Mouse (Mus musculus) heart, embryonic 11.5 days (tissue): ENCODE results near the gene Tpm1. TPM values are rescaled to one million over a fixed set of nuclear protein-coding genes. Genes with fewer than 3 reads are reported as not detected.
A peak's percentile ranks its signal among the peaks of the same experiment; 100 is the strongest.

Experiments
- ATAC-seq: fragments of 200-750 bp; cut with Nextera tagmentation; replicated peaks from 2 replicates; pipeline ENCODE4 v1.8.0; 2017; ENCODE audit warnings: moderate library complexity; ENCODE audit not compliant: insufficient number of reproducible peaks, low FRiP score, low TSS enrichment
- H3K27ac ChIP-seq: fragments of 300-500 bp; sonication (generic); 2 replicates; pipeline ENCODE4 v1.5.1; 2014; ENCODE audit warnings: mild to moderate bottlenecking, low read depth, low read length
- H3K27me3 ChIP-seq: fragments of 300-500 bp; sonication (generic); 2 replicates; pipeline ENCODE4 v1.6.1; 2014; ENCODE audit warnings: mild to moderate bottlenecking, low read length, mixed read lengths; ENCODE audit not compliant: control insufficient read depth, insufficient read depth
- H3K36me3 ChIP-seq: fragments of 300-500 bp; sonication (generic); 2 replicates; pipeline ENCODE4 v1.6.1; 2014; ENCODE audit warnings: mild to moderate bottlenecking, low read length, moderate library complexity, mixed read lengths; ENCODE audit not compliant: control insufficient read depth, insufficient read depth
- H3K4me1 ChIP-seq: fragments of 300-500 bp; sonication (generic); 2 replicates; pipeline ENCODE4 v1.6.1; 2014; ENCODE audit warnings: low read length; ENCODE audit not compliant: control insufficient read depth, insufficient read depth
- H3K4me2 ChIP-seq: fragments of 300-500 bp; sonication (generic); 2 replicates; pipeline ENCODE4 v1.6.1; 2014; ENCODE audit warnings: mild to moderate bottlenecking, moderate library complexity
- H3K4me3 ChIP-seq: fragments of 300-500 bp; sonication (generic); 2 replicates; pipeline ENCODE4 v1.5.1; 2014; ENCODE audit warnings: low read depth, low read length
- H3K9ac ChIP-seq: fragments of 300-500 bp; sonication (generic); 2 replicates; pipeline ENCODE4 v1.6.1; 2014; ENCODE audit warnings: mild to moderate bottlenecking, low read depth, low read length, moderate library complexity
- H3K9me3 ChIP-seq: fragments of 300-500 bp; sonication (generic); replicated peaks from 2 replicates; pipeline ENCODE4 v1.6.1; 2016; ENCODE audit warnings: low read length; ENCODE audit not compliant: control insufficient read depth
- WGBS: fragments of 180-500 bp; shearing (Covaris S2); extraction: QIAGEN DNeasy Blood & Tissue Kit; methylation state at CpG from one replicate; pipeline ENCODE4 v1.1.7; 2014; ENCODE audit not compliant: insufficient replicate concordance; 5-methylcytosine and 5-hydroxymethylcytosine counted together
- polyA plus RNA-seq: library from polyadenylated mRNA; unstranded; fragments of >200 nt; fragmentation: Nextera tagmentation; extraction: Ambion mirVana; gene quantifications from 2 replicates; pipeline ENCODE4 v1.2.1, GENCODE M21; 2014

The Tpm1 gene
- polyA plus RNA-seq, 1 experiment from 2014 or later = 5,093 TPM

DNA sequence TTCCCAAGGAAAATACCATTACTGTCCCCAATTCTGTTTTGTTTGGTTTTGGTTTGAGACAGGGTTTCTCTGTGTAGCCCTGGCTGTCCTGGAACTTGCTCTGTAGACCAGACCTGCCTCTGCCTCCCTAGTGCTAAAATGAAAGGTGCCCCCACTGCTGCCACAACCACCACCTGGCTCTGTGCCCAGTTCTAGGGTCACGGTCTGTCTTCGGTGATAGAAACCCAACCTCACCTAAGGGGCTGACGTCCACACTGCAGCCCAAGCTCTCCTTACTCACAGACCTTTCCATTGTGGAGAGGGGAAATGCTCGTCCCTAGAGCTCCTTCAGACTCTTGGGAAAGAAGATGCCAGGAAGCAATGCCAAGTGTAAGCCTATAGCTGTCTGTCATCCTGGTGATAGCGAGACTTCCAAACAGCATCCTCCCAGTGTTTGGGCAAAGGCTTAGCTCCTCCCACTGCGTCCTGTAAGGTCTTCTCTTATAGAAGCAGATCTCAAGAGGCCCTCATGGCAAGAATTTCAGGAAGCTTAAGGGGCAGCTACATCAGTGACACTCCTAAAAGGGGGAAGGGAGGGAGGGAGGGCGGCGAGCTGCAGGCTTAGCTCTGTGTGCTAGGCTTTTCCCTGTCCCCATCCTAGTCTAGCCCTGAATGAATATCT lies 57.3 kb downstream of the Tpm1 start:
- Histone ChIP-seq H3K4me1 (peaks cover 21% of the 10 kb centered on the region), H3K9ac (no peak overlapping the region), H3K27me3 (no peaks in the 10 kb centered on the region), H3K4me2 (peak overlapping the region; percentile 23), H3K36me3 (no peaks in the 10 kb centered on the region), H3K9me3 (no peaks in the 10 kb centered on the region), H3K4me3 (no peak overlapping the region), H3K27ac (no peak overlapping the region)
- WGBS = 38% methylated on average over 8 of the region's 8 CpGs
- 0 out of 2 replicates have a peak, but pooled peaks have one; percentile 49 for ATAC-seq

DNA sequence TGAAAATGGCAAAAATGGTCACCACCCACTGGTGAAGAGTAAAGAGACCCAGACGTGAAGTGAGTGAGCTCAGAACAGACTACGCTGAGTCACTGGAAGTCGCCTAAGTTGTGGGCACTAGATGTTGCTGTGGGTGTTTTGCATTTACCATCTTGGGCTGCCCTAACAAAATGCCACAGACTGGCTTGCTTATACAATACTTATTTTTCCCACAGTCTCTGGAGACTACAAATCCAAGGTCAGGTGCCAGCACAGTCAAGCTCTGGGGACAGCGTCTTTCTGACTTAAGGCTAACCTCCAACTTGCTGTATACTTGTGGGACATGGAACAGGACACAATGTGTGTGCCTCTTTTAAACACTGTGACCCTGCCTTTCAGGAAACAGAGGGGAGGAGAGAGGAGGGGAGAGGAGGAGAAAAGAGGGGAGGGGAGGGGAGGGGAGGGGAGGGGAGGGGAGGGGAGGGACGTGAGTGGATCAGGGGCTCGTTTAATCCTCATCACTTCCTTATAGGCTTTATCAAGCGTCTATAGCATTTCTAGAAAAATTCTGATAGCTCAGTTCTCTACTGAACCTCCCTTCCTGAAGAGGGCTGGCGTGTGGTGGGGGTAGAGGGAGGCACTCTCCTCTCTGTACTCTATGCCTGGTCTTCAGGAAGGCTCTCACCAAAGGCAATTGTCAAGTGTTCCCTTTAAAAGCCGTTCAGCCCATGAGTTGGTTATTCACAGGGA lies 58.0 kb downstream of the Tpm1 start:
- Histone ChIP-seq H3K9me3 (no peaks in the 10 kb centered on the region), H3K9ac (no peak overlapping the region), H3K36me3 (no peaks in the 10 kb centered on the region), H3K4me3 (no peak overlapping the region), H3K4me1 (peaks cover 21% of the 10 kb centered on the region), H3K4me2 (no peak overlapping the region; the same call in 1 of the 2 replicates), H3K27ac (no peak overlapping the region), H3K27me3 (no peaks in the 10 kb centered on the region)
- WGBS = 59% methylated on average over 9 of the region's 9 CpGs
- no peak; the same call in 1 of the 2 replicates for ATAC-seq

DNA sequence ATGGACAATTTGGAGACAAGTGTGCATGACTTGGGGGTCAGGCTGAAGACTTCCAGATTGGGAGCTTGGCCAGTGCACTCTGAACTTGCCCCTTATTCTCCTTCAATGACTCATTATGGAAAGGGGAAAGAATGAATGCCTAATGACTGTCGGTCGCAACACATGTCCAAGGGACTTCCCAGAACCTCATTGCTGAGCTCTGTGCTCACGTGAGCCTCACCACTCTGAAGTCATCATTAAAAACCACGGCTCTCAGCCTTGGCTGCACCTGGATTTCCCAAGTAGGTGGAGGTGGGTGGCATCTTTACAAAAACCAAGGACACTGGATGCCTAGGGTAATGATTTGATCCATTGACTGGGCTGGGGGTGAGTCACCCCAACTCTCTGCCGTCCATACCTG lies 59.2 kb downstream of the Tpm1 start:
- no peak overlapping the region for H3K27ac ChIP-seq
- peaks cover 21% of the 10 kb centered on the region for H3K4me1 ChIP-seq

DNA sequence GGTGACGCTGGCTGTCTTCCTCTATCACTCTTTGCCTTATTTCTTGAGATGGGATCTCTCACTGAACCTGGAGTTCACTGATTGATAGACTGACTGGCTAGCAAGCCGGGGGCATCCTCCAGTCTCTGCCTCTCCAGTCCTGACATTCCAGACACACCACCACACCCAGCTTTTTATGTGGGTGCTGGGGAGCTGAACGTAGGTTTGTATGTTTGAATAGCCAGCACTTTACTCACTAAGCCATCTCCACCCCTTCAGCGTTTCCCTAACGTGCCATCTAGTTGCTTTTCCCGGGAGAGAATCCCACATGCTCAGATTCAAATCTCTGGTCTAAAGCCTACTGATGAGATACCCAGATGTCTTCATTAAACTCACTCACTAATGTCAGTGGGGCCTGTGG lies 59.6 kb downstream of the Tpm1 start:
- ATAC-seq = no peak
- Histone ChIP-seq H3K4me2 (no peak overlapping the region), H3K36me3 (no peaks in the 10 kb centered on the region), H3K27me3 (no peaks in the 10 kb centered on the region), H3K4me3 (no peak overlapping the region), H3K27ac (no peak overlapping the region), H3K9ac (no peak overlapping the region), H3K4me1 (peaks cover 21% of the 10 kb centered on the region), H3K9me3 (no peaks in the 10 kb centered on the region)
- 71% methylated on average over 6 of the region's 6 CpGs for WGBS

More for the DNA sequence above, 59.2 kb downstream of the Tpm1 start:
- Histone ChIP-seq H3K9ac (no peak overlapping the region), H3K4me2 (no peak overlapping the region), H3K9me3 (no peaks in the 10 kb centered on the region), H3K27me3 (no peaks in the 10 kb centered on the region), H3K4me3 (no peak overlapping the region), H3K36me3 (no peaks in the 10 kb centered on the region)
- WGBS = 82% methylated on average over 5 of the region's 5 CpGs
- no peak for ATAC-seq

DNA sequence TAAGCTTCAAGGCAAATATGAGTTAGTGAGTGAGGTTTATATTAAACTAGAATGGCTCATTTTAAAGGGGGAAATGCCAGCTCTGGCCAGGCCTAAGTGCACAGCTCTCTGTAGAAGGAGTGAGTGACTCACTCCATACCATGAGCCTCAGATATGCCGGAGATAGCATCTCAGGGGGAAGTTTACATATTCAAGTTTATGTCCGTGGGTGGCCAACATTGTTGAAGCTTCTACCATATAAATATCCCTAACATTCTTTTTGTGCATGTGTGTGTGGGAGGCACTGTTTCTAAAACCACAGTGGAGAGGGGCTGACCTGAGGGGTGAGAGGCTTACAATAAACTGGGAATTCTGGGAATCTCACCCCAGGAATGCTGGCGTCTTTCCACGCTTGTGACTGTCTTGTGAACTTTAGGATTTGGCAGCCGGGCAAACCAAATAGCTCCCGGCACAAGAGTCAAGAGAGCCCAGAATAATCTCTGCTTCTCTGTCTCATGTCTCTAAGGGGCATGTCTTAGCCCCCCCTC lies 60.3 kb downstream of the Tpm1 start:
- H3K4me2 ChIP-seq = no peak overlapping the region
- no peak for ATAC-seq
- no peak overlapping the region for H3K9ac ChIP-seq
- H3K27me3 ChIP-seq = no peaks in the 10 kb centered on the region
- peaks cover 21% of the 10 kb centered on the region for H3K4me1 ChIP-seq
- H3K4me3 ChIP-seq = no peak overlapping the region
- WGBS = 22% methylated on average over 6 of the region's 6 CpGs
- H3K27ac ChIP-seq = peak overlapping the region; percentile 46; the same call in 1 of the 2 replicates
- no peaks in the 10 kb centered on the region for H3K9me3 ChIP-seq
- no peaks in the 10 kb centered on the region for H3K36me3 ChIP-seq

DNA sequence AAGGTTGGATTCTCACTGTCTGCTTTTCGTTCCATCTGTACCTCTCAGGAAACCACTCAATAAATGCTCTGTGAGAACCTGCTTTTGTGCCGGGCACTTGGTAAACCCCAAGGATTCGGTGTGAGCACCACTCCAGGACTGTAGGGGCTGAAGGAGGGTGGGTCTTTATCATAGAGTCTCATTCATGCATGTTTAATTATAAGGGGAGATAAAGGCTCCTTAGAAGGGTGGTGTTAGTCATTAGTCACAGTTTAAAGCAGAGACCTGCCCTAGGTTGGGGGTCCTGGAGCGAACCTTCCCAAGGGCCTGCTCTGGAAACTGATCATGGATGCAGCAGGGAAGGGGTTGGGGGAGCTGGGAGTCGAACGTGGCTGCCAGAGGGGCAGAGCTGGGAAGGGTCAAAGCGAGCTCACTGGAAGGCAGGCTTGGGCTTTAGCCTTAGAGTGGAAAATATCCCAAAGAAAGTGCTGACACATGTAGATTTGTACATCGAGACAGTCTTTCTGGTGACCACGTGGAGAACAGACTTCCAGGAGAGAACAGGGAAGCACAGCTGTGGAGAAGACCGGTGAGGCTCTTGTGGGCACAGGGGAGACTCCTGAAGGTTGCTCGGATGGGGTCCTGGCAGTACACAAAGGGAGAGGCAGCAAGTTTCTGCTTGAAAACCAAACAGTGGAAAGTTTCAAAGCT lies 60.9 kb downstream of the Tpm1 start:
- ATAC-seq = no peak
- Histone ChIP-seq H3K4me3 (no peak overlapping the region), H3K4me1 (peaks cover 21% of the 10 kb centered on the region), H3K9me3 (no peaks in the 10 kb centered on the region), H3K36me3 (no peaks in the 10 kb centered on the region), H3K4me2 (no peak overlapping the region), H3K27me3 (no peaks in the 10 kb centered on the region), H3K27ac (peak overlapping the region; percentile 35; the same call in 1 of the 2 replicates), H3K9ac (no peak overlapping the region)
- WGBS = 55% methylated on average over 11 of the region's 11 CpGs

DNA sequence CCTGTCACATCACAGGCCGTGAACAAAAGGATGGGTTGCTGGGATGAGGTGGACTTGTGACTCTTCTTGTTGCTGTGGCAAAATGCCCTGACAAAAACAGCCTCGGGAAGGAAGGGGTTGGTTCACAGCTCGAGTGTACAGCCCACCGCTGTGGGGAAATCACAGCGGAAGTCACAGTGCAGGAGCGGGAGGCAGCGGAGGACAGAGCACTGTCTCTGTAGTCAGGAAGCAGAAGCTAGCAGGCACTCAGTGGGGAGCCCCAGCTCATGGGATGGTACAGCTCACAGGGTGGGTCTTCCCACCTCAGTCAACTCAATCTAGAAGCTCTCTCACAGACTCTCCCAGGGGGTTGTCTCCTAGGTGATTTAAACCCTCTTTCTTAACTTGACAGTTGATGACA lies 63.8 kb downstream of the Tpm1 start:
- Histone ChIP-seq H3K4me2 (no peak overlapping the region), H3K9ac (no peak overlapping the region), H3K9me3 (no peaks in the 10 kb centered on the region), H3K27ac (no peak overlapping the region), H3K36me3 (no peaks in the 10 kb centered on the region), H3K27me3 (no peaks in the 10 kb centered on the region), H3K4me3 (no peak overlapping the region), H3K4me1 (peaks cover 13% of the 10 kb centered on the region)
- 71% methylated on average over 7 of the region's 7 CpGs for WGBS
- no peak for ATAC-seq

DNA sequence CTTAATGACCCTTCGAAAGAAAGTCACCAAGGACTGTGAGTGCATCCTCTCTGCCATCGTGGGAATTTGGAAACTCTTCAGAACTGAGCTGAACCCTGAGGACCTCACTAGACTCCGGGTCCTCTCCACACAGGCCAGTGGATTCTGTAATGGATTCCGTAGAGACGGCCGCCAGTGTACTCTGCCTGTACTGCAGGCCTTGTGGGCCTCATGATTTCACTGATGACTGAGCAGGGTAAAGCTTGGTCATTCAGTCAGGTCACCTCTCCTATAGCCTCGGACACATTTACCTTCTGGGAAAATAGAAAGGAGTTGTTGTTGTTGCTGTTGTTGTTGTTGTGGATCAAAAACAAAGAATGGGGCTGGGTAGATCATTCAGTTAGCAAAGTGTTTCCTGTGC lies 67.1 kb downstream of the Tpm1 start:
- H3K9ac ChIP-seq = no peak overlapping the region
- no peaks in the 10 kb centered on the region for H3K4me1 ChIP-seq
- no peaks in the 10 kb centered on the region for H3K9me3 ChIP-seq
- ATAC-seq = no peak
- H3K4me2 ChIP-seq = no peak overlapping the region
- H3K4me3 ChIP-seq = no peak overlapping the region
- no peaks in the 10 kb centered on the region for H3K27me3 ChIP-seq
- no peak overlapping the region for H3K27ac ChIP-seq
- H3K36me3 ChIP-seq = no peaks in the 10 kb centered on the region
- WGBS = 77% methylated on average over 7 of the region's 7 CpGs
